Mouse (Mus musculus): ENCODE data around the gene Ccdc106. TPM values are rescaled to one million over a fixed set of nuclear protein-coding genes. Genes with fewer than 3 reads are reported as not detected.

The Ccdc106 gene
- polyA plus RNA-seq (2015; fragmentation: Illumina TruSeq; extraction: RNeasy Lipid Tissue Mini Kit (QIAGEN cat#74804); ENCODE audit: insufficient read depth, low read depth, low replicate concordance): not detected

GRCm38 (mm10) chr7:5020000-5020681, at the start of gene Ccdc106, which contains the start of gene Zfp865:
Gene Ccdc106, plus strand, starts transcription at chr7:5020553.
Gene Zfp865, plus strand, starts transcription at chr7:5020376.

GRCm38 (mm10) chr7:4971068-4971467, 49.3 kb upstream of the Ccdc106 start, which contains the start of gene Sbk3:
Gene Sbk3, minus strand, starts transcription at chr7:4971168.

GRCm38 (mm10) chr7:4996003-4996895, 24.1 kb upstream of the Ccdc106 start, which contains the start of gene Zfp579:
Gene Zfp579, minus strand, starts transcription at chr7:4996158.

GRCm38 (mm10) chr7:5014251-5015117, 5.9 kb upstream of the Ccdc106 start, which contains the start of the genes Zfp524 and Fiz1:
Gene Zfp524, plus strand, starts transcription at chr7:5014415.
Gene Fiz1, minus strand, starts transcription at chr7:5014697.

GRCm38 (mm10) chr7:5015118-5016001, 5.0 kb upstream of the Ccdc106 start, which contains the start of gene Gm44973:
Gene Gm44973, plus strand, starts transcription at chr7:5015496.

GRCm38 (mm10) chr7:5033818-5034217, 13.5 kb downstream of the Ccdc106 start, which contains the start of gene 4632433K11Rik:
Gene 4632433K11Rik, plus strand, starts transcription at chr7:5034118.

GRCm38 (mm10) chr7:5038109-5038732, 17.9 kb downstream of the Ccdc106 start, which contains the start of gene Zfp784:
Gene Zfp784, minus strand, starts transcription at chr7:5038446.

GRCm38 (mm10) chr7:5051193-5052192, 31.1 kb downstream of the Ccdc106 start, which contains the start of gene Zfp580:
Gene Zfp580, plus strand, starts transcription at chr7:5051538.

GRCm38 (mm10) chr7:5061774-5062359, 41.5 kb downstream of the Ccdc106 start, which contains the start of gene U2af2:
Gene U2af2, plus strand, starts transcription at chr7:5062143.

GRCm38 (mm10) chr7:5080010-5080751, 59.8 kb downstream of the Ccdc106 start, which contains the start of gene Epn1:
Gene Epn1, plus strand, starts transcription at chr7:5080235.

Other genes with a start within 250 kb of the Ccdc106 start
- not detected for gene Fam71e2, start 249.3 kb upstream of the Ccdc106 start, polyA plus RNA-seq (2015; fragmentation: Illumina TruSeq; extraction: RNeasy Lipid Tissue Mini Kit (QIAGEN cat#74804); ENCODE audit: insufficient read depth, low read depth, low replicate concordance)
- gene Il11, start 237.7 kb upstream of the Ccdc106 start, polyA plus RNA-seq (2015; fragmentation: Illumina TruSeq; extraction: RNeasy Lipid Tissue Mini Kit (QIAGEN cat#74804); ENCODE audit: insufficient read depth, low read depth, low replicate concordance): not detected
- gene Tmem190, start 237.6 kb upstream of the Ccdc106 start, polyA plus RNA-seq (2015; fragmentation: Illumina TruSeq; extraction: RNeasy Lipid Tissue Mini Kit (QIAGEN cat#74804); ENCODE audit: insufficient read depth, low read depth, low replicate concordance): not detected
- gene Tmem238, start 230.9 kb upstream of the Ccdc106 start, polyA plus RNA-seq (2015; fragmentation: Illumina TruSeq; extraction: RNeasy Lipid Tissue Mini Kit (QIAGEN cat#74804); ENCODE audit: insufficient read depth, low read depth, low replicate concordance): 8.4 TPM
- 480 TPM for gene Rpl28, start 227.7 kb upstream of the Ccdc106 start, polyA plus RNA-seq (2015; fragmentation: Illumina TruSeq; extraction: RNeasy Lipid Tissue Mini Kit (QIAGEN cat#74804); ENCODE audit: insufficient read depth, low read depth, low replicate concordance)
- gene Ube2s, start 208.0 kb upstream of the Ccdc106 start, polyA plus RNA-seq (2015; fragmentation: Illumina TruSeq; extraction: RNeasy Lipid Tissue Mini Kit (QIAGEN cat#74804); ENCODE audit: insufficient read depth, low read depth, low replicate concordance): 16.8 TPM
- gene Shisa7, start 175.9 kb upstream of the Ccdc106 start, polyA plus RNA-seq (2015; fragmentation: Illumina TruSeq; extraction: RNeasy Lipid Tissue Mini Kit (QIAGEN cat#74804); ENCODE audit: insufficient read depth, low read depth, low replicate concordance): 0.30 TPM
- gene Isoc2b, start 150.3 kb upstream of the Ccdc106 start, polyA plus RNA-seq (2015; fragmentation: Illumina TruSeq; extraction: RNeasy Lipid Tissue Mini Kit (QIAGEN cat#74804); ENCODE audit: insufficient read depth, low read depth, low replicate concordance): 12.2 TPM
- gene Isoc2a, start 143.4 kb upstream of the Ccdc106 start, polyA plus RNA-seq (2015; fragmentation: Illumina TruSeq; extraction: RNeasy Lipid Tissue Mini Kit (QIAGEN cat#74804); ENCODE audit: insufficient read depth, low read depth, low replicate concordance): 9.6 TPM
- not detected for gene Gm36210, start 114.0 kb upstream of the Ccdc106 start, polyA plus RNA-seq (2015; fragmentation: Illumina TruSeq; extraction: RNeasy Lipid Tissue Mini Kit (QIAGEN cat#74804); ENCODE audit: insufficient read depth, low read depth, low replicate concordance)
- 1.4 TPM for gene Zfp628, start 105.3 kb upstream of the Ccdc106 start, polyA plus RNA-seq (2015; fragmentation: Illumina TruSeq; extraction: RNeasy Lipid Tissue Mini Kit (QIAGEN cat#74804); ENCODE audit: insufficient read depth, low read depth, low replicate concordance)
- 4.6 TPM for gene Nat14, start 98.5 kb upstream of the Ccdc106 start, polyA plus RNA-seq (2015; fragmentation: Illumina TruSeq; extraction: RNeasy Lipid Tissue Mini Kit (QIAGEN cat#74804); ENCODE audit: insufficient read depth, low read depth, low replicate concordance)
- 1.2 TPM for gene Ssc5d, start 94.8 kb upstream of the Ccdc106 start, polyA plus RNA-seq (2015; fragmentation: Illumina TruSeq; extraction: RNeasy Lipid Tissue Mini Kit (QIAGEN cat#74804); ENCODE audit: insufficient read depth, low read depth, low replicate concordance)
- not detected for gene Sbk2, start 56.1 kb upstream of the Ccdc106 start, polyA plus RNA-seq (2015; fragmentation: Illumina TruSeq; extraction: RNeasy Lipid Tissue Mini Kit (QIAGEN cat#74804); ENCODE audit: insufficient read depth, low read depth, low replicate concordance)
- not detected for gene Sbk3, start 49.4 kb upstream of the Ccdc106 start, polyA plus RNA-seq (2015; fragmentation: Illumina TruSeq; extraction: RNeasy Lipid Tissue Mini Kit (QIAGEN cat#74804); ENCODE audit: insufficient read depth, low read depth, low replicate concordance)
- gene Zfp579, start 24.4 kb upstream of the Ccdc106 start, polyA plus RNA-seq (2015; fragmentation: Illumina TruSeq; extraction: RNeasy Lipid Tissue Mini Kit (QIAGEN cat#74804); ENCODE audit: insufficient read depth, low read depth, low replicate concordance): 41.7 TPM
- 7.4 TPM for gene Zfp524, start 6.1 kb upstream of the Ccdc106 start, polyA plus RNA-seq (2015; fragmentation: Illumina TruSeq; extraction: RNeasy Lipid Tissue Mini Kit (QIAGEN cat#74804); ENCODE audit: insufficient read depth, low read depth, low replicate concordance)
- gene Fiz1, start 5.9 kb upstream of the Ccdc106 start, polyA plus RNA-seq (2015; fragmentation: Illumina TruSeq; extraction: RNeasy Lipid Tissue Mini Kit (QIAGEN cat#74804); ENCODE audit: insufficient read depth, low read depth, low replicate concordance): 6.8 TPM
- not detected for gene Gm44973, start 5.1 kb upstream of the Ccdc106 start, polyA plus RNA-seq (2015; fragmentation: Illumina TruSeq; extraction: RNeasy Lipid Tissue Mini Kit (QIAGEN cat#74804); ENCODE audit: insufficient read depth, low read depth, low replicate concordance)
- gene Zfp865, start 177 bp upstream of the Ccdc106 start, polyA plus RNA-seq (2015; fragmentation: Illumina TruSeq; extraction: RNeasy Lipid Tissue Mini Kit (QIAGEN cat#74804); ENCODE audit: insufficient read depth, low read depth, low replicate concordance): 5.3 TPM
- not detected for gene 4632433K11Rik, start 13.6 kb downstream of the Ccdc106 start, polyA plus RNA-seq (2015; fragmentation: Illumina TruSeq; extraction: RNeasy Lipid Tissue Mini Kit (QIAGEN cat#74804); ENCODE audit: insufficient read depth, low read depth, low replicate concordance)
- 0.63 TPM for gene Zfp784, start 17.9 kb downstream of the Ccdc106 start, polyA plus RNA-seq (2015; fragmentation: Illumina TruSeq; extraction: RNeasy Lipid Tissue Mini Kit (QIAGEN cat#74804); ENCODE audit: insufficient read depth, low read depth, low replicate concordance)
- gene Zfp580, start 31.0 kb downstream of the Ccdc106 start, polyA plus RNA-seq (2015; fragmentation: Illumina TruSeq; extraction: RNeasy Lipid Tissue Mini Kit (QIAGEN cat#74804); ENCODE audit: insufficient read depth, low read depth, low replicate concordance): 2.1 TPM
- gene U2af2, start 41.6 kb downstream of the Ccdc106 start, polyA plus RNA-seq (2015; fragmentation: Illumina TruSeq; extraction: RNeasy Lipid Tissue Mini Kit (QIAGEN cat#74804); ENCODE audit: insufficient read depth, low read depth, low replicate concordance): 46.4 TPM
- 53.1 TPM for gene Epn1, start 59.7 kb downstream of the Ccdc106 start, polyA plus RNA-seq (2015; fragmentation: Illumina TruSeq; extraction: RNeasy Lipid Tissue Mini Kit (QIAGEN cat#74804); ENCODE audit: insufficient read depth, low read depth, low replicate concordance)
- not detected for gene Rfpl4, start 96.4 kb downstream of the Ccdc106 start, polyA plus RNA-seq (2015; fragmentation: Illumina TruSeq; extraction: RNeasy Lipid Tissue Mini Kit (QIAGEN cat#74804); ENCODE audit: insufficient read depth, low read depth, low replicate concordance)
- gene Rasl2-9, start 105.4 kb downstream of the Ccdc106 start, polyA plus RNA-seq (2015; fragmentation: Illumina TruSeq; extraction: RNeasy Lipid Tissue Mini Kit (QIAGEN cat#74804); ENCODE audit: insufficient read depth, low read depth, low replicate concordance): not detected
- not detected for gene Vmn1r55, start 129.1 kb downstream of the Ccdc106 start, polyA plus RNA-seq (2015; fragmentation: Illumina TruSeq; extraction: RNeasy Lipid Tissue Mini Kit (QIAGEN cat#74804); ENCODE audit: insufficient read depth, low read depth, low replicate concordance)
- gene Vmn1r56, start 176.2 kb downstream of the Ccdc106 start, polyA plus RNA-seq (2015; fragmentation: Illumina TruSeq; extraction: RNeasy Lipid Tissue Mini Kit (QIAGEN cat#74804); ENCODE audit: insufficient read depth, low read depth, low replicate concordance): not detected
- gene Vmn1r57, start 197.9 kb downstream of the Ccdc106 start, polyA plus RNA-seq (2015; fragmentation: Illumina TruSeq; extraction: RNeasy Lipid Tissue Mini Kit (QIAGEN cat#74804); ENCODE audit: insufficient read depth, low read depth, low replicate concordance): not detected

Measured in pancreas, adult 10 weeks (tissue).